Mouse (Mus musculus) heart, postnatal 0 days (tissue): ENCODE data around the gene Lrp5.

Source experiments
- CTCF ChIP-seq: IDR thresholded peaks from 2 replicates; pipeline ENCODE4 v1.5.1; 2016; ENCODE audit warnings: antibody characterized with exemption, control low read depth, low read depth
- EP300 ChIP-seq: IDR thresholded peaks from 2 replicates; pipeline ENCODE4 v1.6.1; 2016; ENCODE audit warnings: antibody characterized with exemption, low read depth

GRCm38 (mm10) chr19:3709013-3709787 lies 22.8 kb upstream of the Lrp5 start:
- TF ChIP-seq CTCF = no peak
- TF ChIP-seq EP300 = no peak
